Mouse (Mus musculus) lung, adult 2 months (tissue): ENCODE measurements around the gene Ift27.

ENCODE experiments used
- CTCF ChIP-seq: fragments of 200-500 bp; IDR thresholded peaks from 2 replicates; pipeline ENCODE4 v1.5.1; 2011; ENCODE audit warnings: mild to moderate bottlenecking, low read length, control low read depth; ENCODE audit not compliant: insufficient read depth
- POLR2A ChIP-seq: fragments of 200-500 bp; IDR thresholded peaks from 2 replicates; pipeline ENCODE4 v1.6.1; 2011; ENCODE audit warnings: low read depth, mild to moderate bottlenecking, control low read depth, low read length, borderline replicate concordance; ENCODE audit errors: extremely low read depth

DNA sequence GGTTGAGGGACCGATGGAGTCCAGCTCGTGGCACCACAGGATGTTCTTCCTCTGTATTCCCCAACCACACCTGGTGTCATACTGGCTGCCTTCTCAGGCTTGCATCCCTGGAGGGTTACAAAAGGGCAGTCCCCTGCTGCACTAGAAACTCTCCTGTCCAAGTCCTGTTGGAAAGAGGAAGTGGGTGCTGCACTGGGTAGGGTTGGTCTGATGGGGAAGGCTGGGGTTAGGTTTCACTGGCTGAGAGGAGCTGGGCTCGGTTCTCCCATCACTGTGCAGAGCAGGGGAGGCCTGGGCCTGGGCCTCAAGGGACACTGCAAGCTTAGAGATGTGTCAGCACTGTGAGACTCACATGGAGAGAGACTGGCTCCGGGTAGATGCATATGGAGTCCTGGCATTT lies 36.3 kb upstream of the Ift27 start:
- TF ChIP-seq CTCF (no peak), POLR2A (no peak)
